Mouse (Mus musculus): ENCODE measurements around the gene Tmed8. TPM values are rescaled to one million over a fixed set of nuclear protein-coding genes. Genes with fewer than 3 reads are reported as not detected.

The Tmed8 gene
- polyA plus RNA-seq (2012; rRNA removed; ENCODE audit: low replicate concordance) = 5.1 and 8.2 TPM in 2 replicates

DNA sequence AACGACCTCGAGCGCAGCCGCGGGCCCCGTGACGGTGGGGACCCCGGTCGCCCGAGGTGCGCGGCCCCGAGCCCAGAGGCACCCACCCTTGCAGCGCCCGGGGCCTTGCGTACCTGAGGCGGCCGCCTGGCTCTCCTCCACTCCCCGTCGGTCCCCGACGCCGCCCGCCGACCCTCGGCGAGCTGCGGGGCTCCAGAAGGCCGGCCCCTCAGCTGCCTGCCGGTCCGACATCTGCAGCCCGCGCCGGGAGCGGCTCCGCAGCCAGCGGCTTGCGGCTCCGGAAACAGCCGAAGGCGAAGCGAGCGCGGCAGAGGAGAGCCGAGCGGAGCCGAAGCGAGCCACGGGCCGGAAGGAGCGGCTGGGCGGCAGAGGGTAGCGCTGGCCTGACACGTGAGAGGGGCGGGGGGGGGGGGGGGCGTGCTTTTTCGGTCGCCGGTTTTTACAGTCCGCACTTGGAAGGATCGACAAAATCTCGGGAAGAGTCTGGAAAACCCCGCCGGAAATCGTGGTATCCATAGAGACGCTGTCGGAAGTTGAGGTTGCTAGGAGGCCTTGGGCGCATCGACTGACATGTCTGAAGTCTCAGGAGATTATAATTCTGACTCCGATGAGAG lies at the start of gene Tmed8:
Gene Tmed8, minus strand, starts transcription at position 482 of the 614 bp plus-strand sequence.

DNA sequence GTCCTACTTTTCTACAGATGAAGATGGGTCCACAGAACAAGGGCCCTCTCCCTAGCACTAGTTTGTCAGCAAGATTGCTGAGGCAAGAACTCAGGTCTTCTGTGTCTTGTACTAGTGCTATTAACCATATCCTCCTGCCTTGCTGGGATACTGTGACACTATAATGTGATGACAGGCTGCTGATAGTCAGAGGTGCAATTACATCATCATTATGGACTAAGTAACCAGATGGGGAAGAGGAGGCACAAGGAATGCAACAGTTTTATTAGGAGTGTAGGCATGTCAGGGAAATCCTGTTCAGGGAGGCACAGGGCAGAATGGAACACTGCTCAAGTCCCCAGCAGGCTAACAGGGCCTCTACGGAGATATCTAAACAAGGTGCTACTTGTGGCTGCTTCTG lies 38.4 kb upstream of the Tmed8 start, which contains the start of gene Noxred1:
Gene Noxred1, minus strand, starts transcription at position 101 of the 400 bp plus-strand sequence.

DNA sequence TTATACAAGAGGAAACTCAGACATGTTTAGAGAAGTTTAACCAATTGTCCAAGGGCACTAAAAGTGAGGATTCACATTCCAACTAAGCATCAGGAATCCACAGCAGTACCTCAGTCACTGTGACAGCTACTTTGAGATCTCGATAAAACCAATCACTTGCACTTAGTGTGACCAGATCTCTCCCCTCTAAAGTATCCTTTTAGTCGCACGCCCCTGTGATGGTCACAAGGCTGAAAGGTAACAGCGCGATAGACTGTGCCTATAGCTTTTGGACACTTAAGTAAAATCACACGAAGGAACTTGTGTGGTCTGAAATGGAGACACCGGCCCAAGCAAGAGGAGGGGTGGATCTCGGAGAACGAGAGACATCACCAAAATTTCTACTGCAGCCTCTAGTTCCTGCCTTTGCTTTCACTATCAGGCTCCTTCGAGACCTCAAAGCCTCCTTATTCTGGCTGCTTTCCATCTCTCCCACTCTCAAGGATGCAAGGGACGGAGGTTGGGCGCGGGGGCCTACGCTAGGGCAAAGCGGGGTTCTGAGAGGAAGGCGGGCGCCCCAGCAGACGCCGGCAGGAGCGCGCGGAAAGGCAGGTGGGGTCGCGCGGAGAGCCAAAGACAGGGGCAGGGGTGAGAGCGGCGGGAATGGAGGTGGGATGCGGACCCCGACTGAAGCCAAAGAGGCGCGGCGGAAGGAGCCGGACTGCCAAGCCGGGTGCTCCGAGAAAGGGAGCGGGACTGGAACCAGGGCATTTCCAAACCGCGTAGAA lies 865 bp downstream of the Tmed8 start, which contains the start of gene Samd15:
Gene Samd15, plus strand, starts transcription at position 518 of the 767 bp plus-strand sequence.

DNA sequence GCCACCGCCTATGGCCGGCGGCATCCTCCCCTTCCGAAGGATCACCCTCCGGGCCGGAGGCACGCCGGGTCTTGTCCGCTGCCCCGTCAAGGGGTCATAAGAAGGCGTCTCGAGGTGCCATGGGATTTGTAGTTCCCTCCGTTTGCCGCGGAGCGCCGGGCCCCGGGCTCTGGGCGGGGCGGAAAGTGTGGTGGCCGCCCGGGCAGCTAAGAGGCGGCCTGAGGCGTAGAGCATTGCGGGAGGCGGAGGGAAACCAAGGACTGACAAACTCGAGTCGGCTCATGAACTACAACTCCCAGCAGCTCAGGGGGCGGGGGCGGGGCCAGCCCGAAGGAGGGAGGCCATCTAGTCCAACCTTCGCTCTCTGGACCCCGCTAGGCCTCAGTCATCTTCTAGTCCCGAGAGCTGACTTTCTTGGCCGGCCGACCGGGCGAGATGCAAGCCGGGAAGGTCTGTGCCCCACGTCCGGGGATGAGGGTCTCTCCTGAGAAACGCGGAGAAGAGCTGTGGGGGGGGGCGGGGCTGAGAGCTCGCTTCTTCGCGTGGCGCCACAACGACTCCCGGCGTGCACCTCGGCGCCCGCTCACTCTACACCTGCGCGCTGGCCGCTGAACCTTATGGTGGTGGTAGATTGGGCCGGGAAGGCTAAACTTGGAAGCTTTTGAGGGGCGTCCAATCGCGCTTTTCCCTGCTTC lies 52.7 kb downstream of the Tmed8 start, which contains the start of gene Pomt2:
Gene Pomt2, minus strand, starts transcription at position 574 of the 695 bp plus-strand sequence.

DNA sequence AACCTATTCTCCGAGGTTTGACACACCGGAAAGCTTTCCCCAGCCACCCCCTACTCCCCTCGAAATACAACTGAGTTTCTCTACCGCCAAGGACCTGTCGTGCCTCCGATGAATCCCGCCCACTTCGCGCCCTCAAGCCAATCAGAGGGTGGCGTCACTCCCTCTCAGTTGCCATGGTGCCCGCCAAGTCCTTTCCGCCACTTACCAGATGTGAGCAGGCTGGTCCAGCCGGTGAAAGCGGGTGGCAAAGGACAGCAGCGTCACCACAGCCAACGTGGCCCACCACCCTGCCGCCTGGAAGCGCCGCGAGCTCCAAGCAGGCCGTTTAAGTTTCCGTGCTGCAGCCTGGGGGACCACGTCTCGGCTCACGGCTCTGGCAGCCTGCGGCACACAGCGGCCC lies 53.3 kb downstream of the Tmed8 start, which contains the start of gene Gstz1:
Gene Gstz1, plus strand, starts transcription at position 200 of the 400 bp plus-strand sequence.

Other genes starting within 250 kb of the Tmed8 start
- not detected in 2 replicates for gene Zdhhc22, start 210.0 kb downstream of the Tmed8 start, polyA plus RNA-seq (2012; rRNA removed; ENCODE audit: low replicate concordance)
- 0.04 and 0.14 TPM in 2 replicates for gene Tmem63c, start 179.1 kb downstream of the Tmed8 start, polyA plus RNA-seq (2012; rRNA removed; ENCODE audit: low replicate concordance)
- gene Ngb, start 97.9 kb downstream of the Tmed8 start, polyA plus RNA-seq (2012; rRNA removed; ENCODE audit: low replicate concordance) = 0.45 and 0.52 TPM in 2 replicates
- 350 and 667 TPM in 2 replicates for gene Gstz1, start 53.3 kb downstream of the Tmed8 start, polyA plus RNA-seq (2012; rRNA removed; ENCODE audit: low replicate concordance)
- 11.8 and 20.6 TPM in 2 replicates for gene Pomt2, start 52.5 kb downstream of the Tmed8 start, polyA plus RNA-seq (2012; rRNA removed; ENCODE audit: low replicate concordance)
- gene Samd15, start 731 bp downstream of the Tmed8 start, polyA plus RNA-seq (2012; rRNA removed; ENCODE audit: low replicate concordance) = not detected in 2 replicates
- gene Noxred1, start 38.3 kb upstream of the Tmed8 start, polyA plus RNA-seq (2012; rRNA removed; ENCODE audit: low replicate concordance) = 0.73 and 1.2 TPM in 2 replicates
- 21.4 and 56.2 TPM in 2 replicates for gene Vipas39, start 65.8 kb upstream of the Tmed8 start, polyA plus RNA-seq (2012; rRNA removed; ENCODE audit: low replicate concordance)
- gene Ahsa1, start 66.0 kb upstream of the Tmed8 start, polyA plus RNA-seq (2012; rRNA removed; ENCODE audit: low replicate concordance) = 34.0 and 47.0 TPM in 2 replicates
- 0.62 and 1.4 TPM in 2 replicates for gene Ism2, start 99.3 kb upstream of the Tmed8 start, polyA plus RNA-seq (2012; rRNA removed; ENCODE audit: low replicate concordance)
- gene Sptlc2, start 187.9 kb upstream of the Tmed8 start, polyA plus RNA-seq (2012; rRNA removed; ENCODE audit: low replicate concordance) = 6.3 and 12.0 TPM in 2 replicates
- gene Slirp, start 243.4 kb upstream of the Tmed8 start, polyA plus RNA-seq (2012; rRNA removed; ENCODE audit: low replicate concordance) = 6.1 and 22.0 TPM in 2 replicates
- 16.1 and 18.7 TPM in 2 replicates for gene Alkbh1, start 243.6 kb upstream of the Tmed8 start, polyA plus RNA-seq (2012; rRNA removed; ENCODE audit: low replicate concordance)